ENCODE assay signal across 25 mouse cellular contexts in the genomic region with DNA sequence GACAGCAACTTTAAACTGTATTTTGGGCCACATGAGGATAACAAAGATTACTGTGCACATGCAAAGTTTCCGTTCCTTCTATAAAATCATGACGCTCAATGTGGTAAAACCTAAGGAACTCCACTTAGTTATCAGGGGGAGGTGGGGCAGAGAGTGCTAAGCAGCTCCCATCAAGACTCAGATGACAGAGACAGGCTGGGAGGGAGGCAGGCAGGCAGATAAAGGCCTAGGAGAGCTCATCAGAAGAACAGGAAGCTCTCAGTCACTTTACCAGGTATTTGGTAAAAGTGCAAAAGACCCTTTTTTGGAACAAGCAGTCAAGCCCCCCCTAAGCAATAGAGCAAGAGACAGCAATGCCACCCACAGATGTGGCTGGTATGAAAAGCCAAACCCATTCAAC. TPM values are rescaled to one million over a fixed set of nuclear protein-coding genes. Genes with fewer than 3 reads are reported as not detected.
DNase-seq lines count a peak whose midpoint lies in the region; ATAC-seq and TF ChIP-seq lines count a peak whose summit lies in the region.
"Had no signal": no experiment of that assay in that cellular context is flagged by ENCODE, and none has a peak within 500 bp of the region (broad histone marks: within the 10 kb centered on the region; RNA-seq: fewer than 3 reads in every experiment).

No protein-coding gene starts in this region.

- no peak overlapping the region for H3K4me3 ChIP-seq in heart, embryonic 12.5 days
- no peak overlapping the region for H3K4me3 ChIP-seq in liver, embryonic 12.5 days
- H3K4me3 ChIP-seq in liver, postnatal 0 days (ENCODE audit: low read depth, low read length), result no peak overlapping the region
- H3K4me3 ChIP-seq: erythroblast, embryonic 14.5 days; gastrocnemius, adult 2 months; hindbrain, embryonic 15.5 days; layer of hippocampus, adult 2 months; limb, embryonic 15.5 days had no signal

- peaks cover 46% of the 10 kb centered on the region for H3K4me1 ChIP-seq in heart, embryonic 12.5 days (replicated peaks)
- H3K4me1 ChIP-seq in liver, embryonic 12.5 days, result peaks cover 40% of the 10 kb centered on the region
- peaks cover 34% of the 10 kb centered on the region for H3K4me1 ChIP-seq in liver, postnatal 0 days (ENCODE audit: insufficient read depth)

- H3K9ac ChIP-seq in heart, embryonic 12.5 days, result 0 out of 2 replicates have a peak overlapping the region, but pooled peaks have one; percentile 3
- H3K9ac ChIP-seq in liver, embryonic 12.5 days, result no peak overlapping the region
- H3K9ac ChIP-seq in liver, postnatal 0 days (replicated peaks), result no peak overlapping the region
- H3K9ac ChIP-seq: hindbrain, embryonic 15.5 days; limb, embryonic 15.5 days had no signal

- no peaks in the 10 kb centered on the region for H3K9me3 ChIP-seq in heart, embryonic 12.5 days (replicated peaks)
- no peaks in the 10 kb centered on the region for H3K9me3 ChIP-seq in liver, embryonic 12.5 days (replicated peaks)
- H3K9me3 ChIP-seq in liver, postnatal 0 days (ENCODE audit: low read length), result no peaks in the 10 kb centered on the region
- H3K9me3 ChIP-seq: hindbrain, embryonic 15.5 days; limb, embryonic 15.5 days had no signal

- no peak for TF ChIP-seq CTCF in liver, postnatal 0 days (IDR thresholded peaks at IDR 0.05; ENCODE audit: low read depth)

- no peaks in the 10 kb centered on the region for H3K27me3 ChIP-seq in heart, embryonic 12.5 days (replicated peaks)
- H3K27me3 ChIP-seq in liver, embryonic 12.5 days (replicated peaks), result no peaks in the 10 kb centered on the region
- no peaks in the 10 kb centered on the region for H3K27me3 ChIP-seq in liver, postnatal 0 days (ENCODE audit: insufficient read depth, low read length)
- H3K27me3 ChIP-seq: hindbrain, embryonic 15.5 days; limb, embryonic 15.5 days had no signal

- peak; percentile 14 for DNase-seq in CD4-positive, CD25-positive, alpha-beta regulatory T cell, adult 2 months (ENCODE audit: low read depth, low spot score)
- DNase-seq in heart, adult 8-10 months (ENCODE audit: low spot score), result no peak
- DNase-seq in liver, postnatal 0 days, result no peak
- no peak for DNase-seq in embryo, embryonic 10 days (ENCODE audit: low spot score)
- DNase-seq: adrenal gland, postnatal 36 days; cerebellum, adult 11-12 months; cerebellum, postnatal 25 days; gastrocnemius, adult 2 months; heart, postnatal 36 days; kidney, postnatal 14 days; layer of hippocampus, postnatal 36 days; lung, adult 2 months; lung, postnatal 36 days; right cerebral cortex, postnatal 25 days; thymus, adult 2 months had no signal

- TF ChIP-seq EP300 in liver, postnatal 0 days (IDR thresholded peaks at IDR 0.05; ENCODE audit: low read depth), result no peak

- H3K36me3 ChIP-seq in heart, embryonic 12.5 days, result peaks cover 17% of the 10 kb centered on the region
- H3K36me3 ChIP-seq in liver, embryonic 12.5 days, result peaks cover 37% of the 10 kb centered on the region
- peaks cover 23% of the 10 kb centered on the region for H3K36me3 ChIP-seq in liver, postnatal 0 days (replicated peaks; ENCODE audit: insufficient read depth, low read length)

- no peak for ATAC-seq in CD4-positive, CD25-positive, alpha-beta regulatory T cell, adult 4 months
- no peak for ATAC-seq in heart, embryonic 12.5 days (ENCODE audit: insufficient number of reproducible peaks, low FRiP score)
- no peak for ATAC-seq in liver, embryonic 12.5 days
- no peak for ATAC-seq in liver, postnatal 0 days
- ATAC-seq in megakaryocyte progenitor cell, adult 5-6 weeks (replicated peaks; ENCODE audit: poor library complexity), result peak; percentile 14; the same call in 1 of the 2 replicates
- ATAC-seq: intestine, postnatal 0 days had no signal

- H3K4me2 ChIP-seq in heart, embryonic 12.5 days, result no peak overlapping the region
- H3K4me2 ChIP-seq in liver, embryonic 12.5 days, result peak overlapping the region; percentile 4; the same call in 1 of the 2 replicates
- no peak overlapping the region for H3K4me2 ChIP-seq in liver, postnatal 0 days (ENCODE audit: low read depth, low read length)
- H3K4me2 ChIP-seq: hindbrain, embryonic 15.5 days; limb, embryonic 15.5 days; midbrain, embryonic 11.5 days had no signal

- no peak overlapping the region for H3K27ac ChIP-seq in heart, embryonic 12.5 days (ENCODE audit: poor library complexity, severe bottlenecking)
- H3K27ac ChIP-seq in liver, embryonic 12.5 days, result no peak overlapping the region
- no peak overlapping the region for H3K27ac ChIP-seq in liver, postnatal 0 days (ENCODE audit: low read depth)
- H3K27ac ChIP-seq: hindbrain, embryonic 15.5 days; layer of hippocampus, adult 2 months; limb, embryonic 15.5 days had no signal

- 20% methylated on average over 2 of the region's 2 CpGs for WGBS in heart, embryonic 12.5 days
- WGBS in liver, embryonic 12.5 days (ENCODE audit: insufficient replicate concordance), result 43% methylated on average over 2 of the region's 2 CpGs
- 56% methylated on average over 2 of the region's 2 CpGs for WGBS in liver, postnatal 0 days (ENCODE audit: insufficient replicate concordance)

RNA-seq across cellular contexts. Expression of a gene that starts 4.8 kb away (rescaled TPM):
- 100 to 1,000 TPM; 162 to 193 TPM for polyA plus RNA-seq in CD4-positive, CD25-positive, alpha-beta regulatory T cell, adult 4 months (2017; shearing (Covaris generic))
- 111 TPM in 2 replicates for polyA plus RNA-seq in heart, embryonic 12.5 days (2016; fragmentation: Nextera tagmentation; extraction: Ambion mirVana)
- 10 to 100 TPM; 21.1 to 35.1 (median 27.4) TPM for total RNA-seq in heart, adult 8-10 months (2022)
- 75.4 and 79.5 TPM in 2 replicates for polyA plus RNA-seq in liver, embryonic 12.5 days (2016; fragmentation: Nextera tagmentation; extraction: Ambion mirVana)
- 40.5 and 43.2 TPM in 2 replicates for polyA plus RNA-seq in liver, postnatal 0 days (2015; fragmentation: Nextera tagmentation; extraction: Ambion mirVana)
- total RNA-seq in megakaryocyte progenitor cell, adult 5-6 weeks (2015), result 85.5 and 96.3 TPM in 2 replicates
- 97.6 and 140 TPM in 2 replicates for total RNA-seq in megakaryocyte progenitor cell, adult 5-6 weeks (2017)

RNA-seq across cellular contexts. Expression of a gene that starts 24.5 kb away (rescaled TPM):
- under 1 TPM; 0.16 to 0.24 TPM for polyA plus RNA-seq in CD4-positive, CD25-positive, alpha-beta regulatory T cell, adult 4 months (2017; shearing (Covaris generic))
- polyA plus RNA-seq in heart, embryonic 12.5 days (2016; fragmentation: Nextera tagmentation; extraction: Ambion mirVana), result 25.4 and 27.1 TPM in 2 replicates
- total RNA-seq in heart, adult 8-10 months (2022), result 10 to 100 TPM; 17.0 to 20.8 (median 17.7) TPM
- 2.8 and 3.3 TPM in 2 replicates for polyA plus RNA-seq in liver, embryonic 12.5 days (2016; fragmentation: Nextera tagmentation; extraction: Ambion mirVana)
- polyA plus RNA-seq in liver, postnatal 0 days (2015; fragmentation: Nextera tagmentation; extraction: Ambion mirVana), result 1.0 TPM in 2 replicates
- 0.15 and 0.35 TPM in 2 replicates for total RNA-seq in megakaryocyte progenitor cell, adult 5-6 weeks (2015)
- 0.24 and 0.50 TPM in 2 replicates for total RNA-seq in megakaryocyte progenitor cell, adult 5-6 weeks (2017)
